Mouse (Mus musculus) left cerebral cortex, adult 18-20 months (tissue): ENCODE measurements around the gene Alg9. TPM values are rescaled to one million over a fixed set of nuclear protein-coding genes. Genes with fewer than 3 reads are reported as not detected.
A peak's percentile ranks its signal among the peaks of the same experiment; 100 is the strongest.
"Not testable (repeated sequence)": the region's sequence is repeated elsewhere in the genome, so short reads cannot be mapped to it uniquely, and the experiment has no call there.

Experiments used
- DNase-seq, 2 experiments: peaks; one replicate each; pipeline ENCODE4 v3.0.0; 2021 to 2022; ENCODE audit warnings: low spot score in 2 of 2, mixed read lengths in 1 of 2
- total RNA-seq, 2 experiments: library from RNA; stranded (reverse); gene quantifications; 2 replicates each; pipeline ENCODE4 v1.2.3; 2021

The Alg9 gene
- total RNA-seq, 2 experiments from 2014 or later: 24.5 to 32.6 TPM

GRCm38 (mm10) chr9:50813796-50814195 lies 39.0 kb downstream of the Alg9 start:
- no peak for DNase-seq

- no peak for DNase-seq
Measured at GRCm38 (mm10) chr9:50815666-50816065, 40.8 kb downstream of the Alg9 start.

DNA sequence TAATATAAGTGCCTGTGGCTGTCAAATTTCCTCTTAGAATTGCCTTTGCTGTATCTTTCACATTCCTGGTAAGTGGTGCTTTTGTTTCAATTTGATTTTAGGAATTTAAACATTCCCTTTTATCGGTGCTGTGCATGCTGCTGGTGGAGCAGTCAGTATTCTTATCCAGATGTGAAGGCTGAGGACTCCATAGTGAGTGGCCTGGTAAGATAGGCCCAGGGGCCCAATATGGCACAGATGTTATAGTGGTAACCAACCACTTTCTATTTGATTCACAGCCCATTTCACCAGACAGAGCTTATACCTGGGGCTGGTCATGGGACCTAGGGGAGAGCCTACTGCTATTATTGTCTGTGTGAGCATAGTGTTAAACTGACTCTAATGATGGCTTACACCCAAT lies 41.7 kb downstream of the Alg9 start:
- no peak for DNase-seq

DNA sequence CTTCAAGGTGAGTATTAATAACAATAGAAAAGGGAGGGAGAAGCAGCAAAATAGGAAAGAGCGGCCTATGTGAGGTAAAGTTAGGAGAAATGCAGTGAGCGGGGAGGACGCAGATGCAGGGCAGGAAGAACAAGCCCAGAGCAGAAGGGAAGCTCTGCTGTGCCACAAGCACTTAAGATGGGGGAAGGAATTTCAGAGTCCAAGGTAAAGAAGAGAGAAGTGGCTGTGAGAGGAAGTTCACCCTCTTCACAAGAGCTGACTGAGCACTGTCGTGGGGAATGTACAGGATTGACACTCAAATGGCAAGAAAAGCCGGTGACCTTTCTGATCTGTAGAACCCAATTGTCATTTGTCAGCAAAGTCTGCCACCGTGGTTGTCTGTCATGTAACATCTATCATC lies 43.2 kb downstream of the Alg9 start:
- no peak for DNase-seq

- DNase-seq: peak; percentile 30 to 34
Measured at GRCm38 (mm10) chr9:50819716-50820115, 44.9 kb downstream of the Alg9 start.

GRCm38 (mm10) chr9:50821651-50822050 lies 46.8 kb downstream of the Alg9 start:
- DNase-seq: no peak

GRCm38 (mm10) chr9:50822216-50822615 lies 47.4 kb downstream of the Alg9 start:
- no peak for DNase-seq

DNA sequence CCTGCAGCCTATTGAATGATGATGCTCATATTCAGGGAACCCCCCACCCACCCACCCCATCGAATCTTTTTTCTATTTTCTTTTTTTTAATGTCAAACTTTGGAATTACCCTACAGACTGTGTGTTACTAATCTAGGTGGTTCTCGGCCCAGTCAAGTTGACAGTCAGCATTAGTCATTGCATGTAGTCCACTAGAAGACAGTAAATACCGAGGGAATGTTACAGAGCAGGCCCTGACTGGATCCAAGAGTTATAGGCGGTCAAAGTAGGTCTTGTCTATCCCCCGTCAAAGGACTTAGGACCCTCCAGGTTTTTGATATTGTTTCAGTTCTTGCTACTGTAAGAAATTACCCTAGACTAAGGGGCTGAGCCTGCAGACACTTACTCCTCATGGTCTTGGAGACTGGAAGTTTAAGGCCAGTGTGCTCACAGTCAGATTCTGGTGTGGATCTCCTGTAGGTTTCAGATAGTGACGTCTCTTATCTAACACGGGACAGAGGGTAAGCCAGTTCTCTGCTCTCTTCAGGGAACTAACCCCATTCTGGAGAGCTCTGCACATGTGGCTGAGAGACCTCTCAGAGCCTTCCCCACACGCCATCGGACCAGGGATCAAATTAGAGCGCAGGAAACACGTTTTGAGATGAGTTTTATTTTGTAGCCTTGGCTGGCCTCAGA lies 49.1 kb downstream of the Alg9 start:
- DNase-seq: no peak

DNA sequence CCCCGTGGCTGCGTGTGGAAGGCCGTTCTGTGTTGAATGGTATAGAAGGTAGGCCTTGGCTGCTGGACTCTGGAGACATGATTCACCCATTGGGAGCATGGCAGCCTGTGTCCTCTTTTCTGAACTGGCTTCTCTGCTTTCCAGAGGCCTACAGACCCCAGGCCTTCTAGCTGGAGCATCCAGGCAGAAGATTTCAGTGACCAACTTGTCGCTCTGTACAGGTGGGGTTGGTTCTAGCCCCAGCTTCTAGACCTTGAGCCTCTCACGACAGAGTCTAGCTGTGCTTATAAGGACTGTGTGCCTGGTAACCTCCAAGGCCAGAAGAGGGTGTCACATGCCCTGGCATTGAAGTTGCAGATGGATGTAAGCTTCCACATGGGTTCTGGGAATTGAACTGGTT lies 56.7 kb downstream of the Alg9 start:
- DNase-seq: no peak

- no peak for DNase-seq
Measured at GRCm38 (mm10) chr9:50832162-50832561, 57.3 kb downstream of the Alg9 start.

DNA sequence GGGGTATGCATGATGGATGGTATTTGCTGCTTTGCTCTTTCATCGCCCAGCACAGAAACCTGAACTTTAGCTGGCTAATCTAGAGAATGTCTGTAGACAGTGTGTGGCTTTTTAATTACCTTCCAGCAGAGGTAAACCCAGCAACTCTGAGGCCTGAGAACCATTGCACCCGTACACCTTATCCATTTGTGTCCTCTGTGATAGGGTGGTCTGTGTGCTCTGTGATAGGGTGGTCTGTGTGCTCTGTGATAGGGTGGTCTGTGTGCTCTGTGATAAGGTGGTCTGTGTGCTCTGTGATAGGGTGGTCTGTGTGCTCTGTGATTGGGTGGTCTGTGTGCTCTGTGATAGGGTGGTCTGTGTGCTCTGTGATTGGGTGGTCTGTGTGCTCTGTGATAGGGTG lies 57.8 kb downstream of the Alg9 start:
- not testable (repeated sequence) for DNase-seq

- DNase-seq: no peak
Measured at GRCm38 (mm10) chr9:50833786-50834185, 59.0 kb downstream of the Alg9 start.

GRCm38 (mm10) chr9:50835068-50835705 lies 60.4 kb downstream of the Alg9 start:
- no peak for DNase-seq

DNA sequence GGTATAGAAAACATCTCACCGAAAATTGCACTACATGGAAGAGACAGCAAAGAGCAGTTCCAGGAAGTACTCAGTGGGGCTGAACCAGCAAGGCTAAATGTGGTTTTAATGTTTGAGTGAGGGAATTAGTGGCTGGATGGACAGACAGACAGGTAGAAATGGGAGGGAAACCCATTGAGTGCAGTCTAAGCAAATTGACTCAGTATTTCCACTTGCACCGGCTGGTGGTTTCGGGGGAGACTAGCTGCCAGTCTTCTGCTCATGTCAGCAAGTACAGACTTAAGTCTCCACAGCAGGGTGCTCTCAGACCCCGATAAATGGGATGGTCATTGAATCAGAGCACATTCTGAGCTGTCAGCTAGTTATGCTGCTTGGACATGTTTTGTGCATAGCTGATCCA lies 61.3 kb downstream of the Alg9 start:
- DNase-seq: no peak

- DNase-seq: no peak
Measured at GRCm38 (mm10) chr9:50841079-50841789, 66.4 kb downstream of the Alg9 start.

- DNase-seq: no peak
Measured at GRCm38 (mm10) chr9:50845081-50845480, 70.3 kb downstream of the Alg9 start, which contains the start of gene Ppp2r1b. Ppp2r1b (plus strand) TSS chr9:50845301.

DNA sequence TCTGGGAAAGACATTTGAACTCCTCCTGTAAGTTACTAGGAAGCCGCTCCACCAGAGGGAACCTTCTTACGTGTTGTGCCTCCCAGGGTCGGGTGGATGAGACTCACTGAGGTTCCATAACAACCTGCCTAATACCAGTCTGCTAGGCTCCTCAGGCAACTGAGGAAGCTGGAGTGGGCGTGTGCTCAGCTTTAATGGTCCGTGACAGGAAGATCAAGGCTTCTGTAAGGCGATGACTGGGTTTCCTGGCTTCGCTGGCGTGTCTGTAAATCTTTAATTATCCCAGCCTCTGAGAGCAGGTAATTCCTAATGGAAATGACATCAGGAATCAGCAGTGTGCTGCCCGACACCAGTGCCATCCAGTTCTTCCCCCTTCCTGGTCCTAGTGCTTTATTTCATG lies 70.7 kb downstream of the Alg9 start:
- no peak for DNase-seq

DNA sequence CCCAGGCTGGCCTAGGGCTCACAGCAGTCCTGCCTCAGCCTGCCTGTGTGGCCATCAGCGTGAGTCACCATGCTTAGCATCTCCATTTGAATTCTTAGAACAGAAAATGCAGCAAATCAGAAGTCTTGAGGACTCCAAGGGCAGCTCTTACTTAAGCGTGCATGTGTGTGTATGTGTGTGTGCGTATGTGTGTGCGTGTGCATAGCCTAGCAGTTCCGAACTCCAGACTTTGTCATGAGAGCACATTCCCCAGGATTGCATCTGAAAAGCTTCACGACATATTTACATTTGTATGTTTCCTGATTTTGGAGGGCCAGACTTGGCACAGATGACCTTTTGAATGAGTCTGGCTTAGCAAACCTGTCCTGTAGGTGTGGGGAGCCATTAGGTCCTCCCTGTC lies 72.3 kb downstream of the Alg9 start:
- no peak for DNase-seq

- DNase-seq: no peak
Measured at GRCm38 (mm10) chr9:50847606-50848368, 73.0 kb downstream of the Alg9 start.

DNA sequence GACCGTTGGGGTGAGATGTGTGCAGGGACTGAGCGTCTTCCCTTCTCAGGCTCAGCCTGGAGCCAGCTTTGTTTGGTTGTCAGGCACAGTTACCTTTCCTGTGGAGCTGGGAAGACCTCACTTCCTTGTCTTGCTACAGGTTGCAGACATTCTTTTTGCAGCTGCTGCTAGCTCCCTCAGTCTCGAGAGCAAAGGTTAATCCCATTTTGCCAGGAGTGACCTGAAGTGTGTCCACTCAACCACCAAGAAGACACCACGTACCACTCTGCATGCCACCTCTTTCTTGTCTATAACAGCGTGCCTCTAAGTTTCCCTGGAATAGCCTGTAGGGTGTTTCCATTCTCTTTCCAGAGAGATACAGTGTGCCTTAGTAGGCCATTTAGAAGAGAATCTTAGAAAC lies 74.0 kb downstream of the Alg9 start:
- DNase-seq: no peak

DNA sequence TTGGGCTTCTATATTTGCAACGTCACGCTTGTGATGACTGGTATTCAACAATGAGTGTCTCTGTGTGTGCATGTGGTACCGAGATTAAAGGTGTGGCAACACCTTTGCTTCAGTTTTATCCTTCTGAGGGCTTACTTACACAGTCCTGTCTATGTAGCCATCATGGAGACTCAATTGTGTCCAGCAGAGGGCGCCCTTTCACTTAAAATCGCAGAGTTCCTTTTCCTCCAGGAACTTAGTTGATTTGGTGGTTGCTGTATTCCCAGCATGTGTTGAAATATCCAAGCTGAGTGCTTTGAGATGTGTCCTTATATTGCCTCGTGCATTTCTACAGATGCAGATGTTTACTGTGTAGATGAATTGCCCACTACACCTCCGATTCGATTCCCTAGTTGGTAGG lies 74.4 kb downstream of the Alg9 start:
- peak; percentile 91 to 98 for DNase-seq

- no peak for DNase-seq
Measured at GRCm38 (mm10) chr9:50849755-50850154, 74.9 kb downstream of the Alg9 start.
